Mouse (Mus musculus) neural tube, embryonic 10.5 days (tissue): Measurements from ENCODE around the gene Cyb561d2.
"Not testable (repeated sequence)": the region's sequence is repeated elsewhere in the genome, so short reads cannot be mapped to it uniquely, and the experiment has no call there.

Experiments used
- DNase-seq: peaks from one replicate; pipeline ENCODE4 v3.0.0-alpha.2; 2017; ENCODE audit warnings: low spot score; ENCODE audit errors: extremely low spot score

Cyb561d2 gene

DNA sequence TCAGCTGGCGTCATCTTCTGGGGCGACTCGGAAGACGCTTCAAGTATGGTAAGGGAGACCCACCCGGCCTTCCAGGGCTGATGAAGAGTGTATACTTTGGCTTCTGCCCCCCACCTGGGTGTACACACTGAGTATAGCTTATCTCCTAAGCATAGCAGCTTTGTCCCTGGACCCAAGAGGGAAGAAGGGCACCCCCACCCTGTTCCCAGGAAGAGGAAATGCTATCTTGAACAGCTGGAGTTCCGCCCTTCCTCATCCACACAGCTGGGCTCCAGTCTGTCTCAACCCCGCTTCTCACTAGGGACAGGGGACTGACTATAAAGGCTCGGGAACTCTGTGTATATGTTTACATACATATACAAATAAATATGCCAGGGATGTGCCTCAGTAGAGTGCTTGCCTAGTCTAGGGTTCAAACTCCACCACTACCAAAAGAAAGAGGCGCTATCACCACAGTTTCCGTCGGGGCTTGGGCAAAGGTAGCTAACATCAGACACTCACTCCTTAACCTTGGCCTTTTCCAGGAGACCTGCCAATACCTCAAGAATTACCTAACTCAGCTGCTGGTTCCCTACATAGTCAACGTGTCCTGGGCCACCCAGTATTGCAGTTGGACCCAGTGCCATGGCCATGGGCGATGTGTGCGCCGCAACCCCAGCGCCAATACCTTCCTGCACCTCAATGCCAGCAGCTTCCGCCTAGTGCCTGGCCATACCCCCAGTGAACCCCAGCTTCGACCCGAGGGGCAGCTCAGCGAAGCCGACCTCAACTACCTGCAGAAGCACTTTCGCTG lies 29.7 kb upstream of the Cyb561d2 start:
- DNase-seq: no peak

DNA sequence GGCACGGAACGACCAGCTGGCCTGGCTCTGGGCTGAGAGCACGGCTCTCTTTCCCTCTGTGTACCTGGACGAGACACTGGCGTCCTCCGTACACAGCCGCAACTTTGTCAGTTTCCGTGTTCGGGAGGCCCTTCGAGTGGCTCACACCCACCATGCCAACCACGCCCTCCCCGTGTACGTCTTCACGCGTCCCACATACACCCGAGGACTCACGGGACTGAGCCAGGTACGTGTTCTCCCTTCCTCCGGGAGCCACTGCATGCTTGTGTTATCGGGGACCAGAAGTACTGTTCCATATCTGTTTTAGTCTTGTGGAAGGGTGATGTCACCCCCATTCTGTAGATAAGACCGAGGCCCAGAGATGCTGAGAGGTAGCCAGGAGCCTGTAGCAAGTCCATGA lies 28.9 kb upstream of the Cyb561d2 start:
- DNase-seq: no peak

DNA sequence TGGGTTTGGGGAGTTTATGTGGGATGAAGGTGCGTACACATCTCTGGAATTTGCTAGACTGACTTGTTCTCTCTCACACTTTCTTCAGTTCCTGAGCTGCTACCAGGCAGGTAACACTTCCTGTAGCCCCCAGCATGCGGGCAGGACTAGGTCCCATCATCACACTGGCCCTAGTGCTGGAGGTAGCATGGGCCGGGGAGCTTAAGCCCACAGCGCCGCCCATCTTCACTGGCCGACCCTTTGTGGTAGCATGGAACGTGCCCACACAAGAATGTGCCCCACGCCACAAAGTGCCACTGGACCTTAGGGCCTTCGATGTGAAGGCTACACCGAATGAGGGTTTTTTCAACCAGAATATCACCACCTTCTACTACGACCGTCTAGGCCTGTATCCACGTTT lies 28.0 kb upstream of the Cyb561d2 start:
- DNase-seq: no peak

DNA sequence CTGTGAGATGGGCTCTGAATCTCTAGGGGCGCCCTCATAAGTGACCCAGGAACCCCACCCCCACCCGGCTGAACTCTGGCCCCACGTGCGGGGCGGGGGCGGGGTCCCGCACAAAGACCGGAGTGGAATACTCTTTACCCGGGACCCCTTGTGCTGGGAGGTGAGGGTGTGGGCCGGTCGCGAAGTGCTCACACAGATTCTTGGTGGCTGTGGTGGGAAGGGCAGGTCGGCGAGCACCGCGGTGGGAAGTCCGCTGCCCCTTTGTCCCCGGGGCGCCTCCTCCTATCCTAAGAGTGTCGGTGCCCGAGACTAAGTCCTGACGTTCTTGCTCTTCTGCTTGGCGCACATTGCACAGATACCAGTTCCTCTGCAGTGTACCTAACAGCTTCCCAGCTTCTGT lies 27.3 kb upstream of the Cyb561d2 start:
- DNase-seq: no peak

DNA sequence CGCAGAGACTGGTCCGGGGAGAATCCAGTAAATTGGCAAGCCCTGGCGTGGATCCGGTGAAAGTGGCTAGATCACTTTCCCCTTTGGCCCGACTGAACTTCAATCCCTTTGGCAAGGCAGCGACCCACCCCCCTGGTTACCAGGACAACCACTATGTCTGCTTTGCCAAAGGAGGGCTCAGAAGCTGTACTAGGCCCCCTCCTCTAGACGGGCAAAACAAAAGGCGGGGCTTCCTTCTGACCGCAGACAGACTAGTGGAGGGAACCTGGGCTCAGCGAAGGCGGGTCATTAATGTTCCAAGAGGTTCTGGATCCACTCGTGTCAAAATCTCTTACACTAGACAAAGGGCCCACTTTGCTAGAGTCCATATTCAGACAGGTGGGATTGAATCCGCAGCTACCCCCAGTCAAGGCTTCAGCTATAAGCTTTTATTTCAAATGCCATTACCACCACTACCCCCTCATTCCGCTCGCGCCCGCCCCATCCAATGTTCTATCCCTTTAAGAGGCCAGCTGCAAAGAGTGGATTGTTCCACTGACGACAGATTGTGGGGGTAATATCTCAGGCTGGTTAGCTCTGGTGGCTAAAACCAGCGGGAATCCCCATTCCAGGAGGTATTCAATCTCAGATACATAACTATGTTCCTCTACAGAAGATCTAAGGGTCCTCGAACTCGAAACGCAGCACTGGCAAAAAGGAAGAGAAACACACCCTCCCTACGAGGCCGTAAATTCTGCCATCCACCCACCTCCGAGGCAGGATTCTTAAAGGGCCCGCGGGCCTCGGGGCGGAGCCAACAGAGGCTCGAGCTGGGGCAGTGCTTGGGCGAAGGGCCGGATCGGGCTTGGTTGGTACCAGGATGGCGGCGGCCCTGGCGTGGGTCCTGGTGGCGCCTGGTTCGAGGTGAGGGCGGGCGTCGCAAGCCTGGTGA lies 26.6 kb upstream of the Cyb561d2 start:
- peak; percentile 91 for DNase-seq

DNA sequence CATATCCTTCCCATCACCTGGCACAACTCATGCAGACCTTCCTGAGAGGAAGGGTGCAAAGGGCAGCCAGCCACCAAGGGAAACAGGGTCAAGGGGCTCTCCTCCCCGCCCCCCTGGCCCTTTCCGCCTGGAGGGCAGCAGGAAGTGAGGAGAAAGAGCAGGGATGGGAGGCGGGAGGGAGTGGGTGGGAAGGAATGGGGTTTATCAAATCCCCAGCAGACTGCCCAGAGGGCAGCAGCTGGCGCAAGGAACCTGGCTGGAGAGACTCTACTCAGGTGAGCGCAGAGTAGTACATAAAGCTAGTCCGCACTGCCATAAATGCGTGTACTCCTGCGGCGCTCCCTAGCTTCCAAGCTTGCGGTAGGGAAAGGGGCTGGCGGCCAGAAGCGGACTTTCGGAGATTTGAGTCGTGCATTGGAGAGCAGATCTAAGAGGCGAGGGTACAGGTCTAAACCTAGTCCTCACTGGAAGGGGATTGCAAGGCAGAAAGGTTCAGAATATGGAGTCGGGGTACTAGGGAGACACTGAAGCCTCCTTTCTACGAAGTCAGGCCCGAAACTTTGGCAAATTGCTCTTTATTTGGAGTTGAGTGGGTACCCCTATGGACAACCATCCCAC lies 25.8 kb upstream of the Cyb561d2 start, which contains the start of gene Hyal2:
TSS of gene Hyal2 (plus strand) at position 244 of the 618 bp plus-strand sequence.
- no peak for DNase-seq

DNA sequence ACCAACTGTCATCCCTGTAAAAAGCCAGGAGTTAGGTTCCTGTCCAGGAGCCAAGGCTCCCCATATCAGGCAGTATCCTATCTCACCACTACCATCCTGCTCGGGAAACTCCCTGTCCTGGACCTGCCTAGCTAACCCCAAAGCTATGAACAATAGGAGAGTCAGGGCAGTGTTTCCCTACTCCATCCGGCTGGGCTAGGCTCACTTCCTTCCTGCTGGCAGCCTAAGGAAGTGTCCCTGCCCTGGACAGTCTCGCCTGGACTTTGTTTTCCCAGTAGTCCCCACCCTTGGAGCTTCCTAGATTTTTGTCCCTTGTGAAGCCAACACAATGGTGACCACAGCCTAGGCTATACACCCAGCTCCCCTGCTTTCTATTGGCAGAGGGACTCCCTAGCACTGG lies 24.9 kb upstream of the Cyb561d2 start:
- no peak for DNase-seq

DNA sequence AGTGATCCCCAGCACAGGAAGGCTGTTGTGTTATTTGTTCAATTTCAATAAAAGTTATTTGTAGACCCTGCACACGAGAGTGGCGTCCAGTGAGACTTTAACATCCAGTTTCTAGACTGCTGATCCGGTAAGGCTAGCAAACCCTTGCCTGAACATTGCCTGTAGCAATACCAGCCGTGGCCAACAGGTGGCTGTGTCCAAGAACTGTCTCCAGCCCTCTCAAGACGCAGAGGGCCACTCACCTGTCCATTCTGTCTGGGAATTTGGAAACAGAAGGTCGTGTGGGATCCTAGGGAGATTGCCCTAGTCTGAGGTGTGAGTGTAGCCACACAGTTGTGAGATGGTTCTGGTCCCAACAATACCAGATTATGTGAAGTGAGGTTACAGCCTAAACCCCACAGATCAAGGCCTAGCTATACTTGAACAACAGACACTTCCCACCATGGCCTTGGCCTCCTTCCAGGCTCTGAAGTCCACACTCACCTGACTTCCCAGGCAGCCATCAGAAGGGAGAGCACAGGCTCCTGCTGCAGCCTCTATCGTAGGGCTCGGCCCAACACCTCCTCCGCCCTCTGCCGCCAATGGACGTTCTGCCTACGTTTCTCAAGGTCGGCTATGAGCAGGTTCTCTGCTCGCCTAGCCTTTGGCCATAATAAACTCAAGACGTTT lies 24.2 kb upstream of the Cyb561d2 start:
- DNase-seq: peak; percentile 86

DNA sequence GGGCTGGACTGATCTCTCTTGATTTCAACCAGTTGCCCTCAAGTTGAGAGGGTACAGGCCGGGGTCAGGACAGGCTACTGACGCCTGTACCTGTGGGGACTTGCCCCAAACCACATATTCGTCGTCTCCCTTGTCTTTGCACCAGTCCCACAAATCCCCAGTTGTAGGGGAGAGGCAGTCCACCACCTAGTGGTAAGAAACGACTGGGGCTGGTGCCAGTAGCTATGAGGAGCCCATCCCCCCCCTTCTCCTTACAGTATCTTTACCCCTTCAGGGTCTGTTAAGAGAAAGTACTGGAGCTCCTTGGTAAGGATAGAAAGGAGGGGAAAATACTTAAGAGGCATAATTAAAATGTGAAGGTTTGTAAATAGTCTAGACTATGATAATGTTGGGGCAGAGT lies 23.6 kb upstream of the Cyb561d2 start:
- DNase-seq: not testable (repeated sequence)

DNA sequence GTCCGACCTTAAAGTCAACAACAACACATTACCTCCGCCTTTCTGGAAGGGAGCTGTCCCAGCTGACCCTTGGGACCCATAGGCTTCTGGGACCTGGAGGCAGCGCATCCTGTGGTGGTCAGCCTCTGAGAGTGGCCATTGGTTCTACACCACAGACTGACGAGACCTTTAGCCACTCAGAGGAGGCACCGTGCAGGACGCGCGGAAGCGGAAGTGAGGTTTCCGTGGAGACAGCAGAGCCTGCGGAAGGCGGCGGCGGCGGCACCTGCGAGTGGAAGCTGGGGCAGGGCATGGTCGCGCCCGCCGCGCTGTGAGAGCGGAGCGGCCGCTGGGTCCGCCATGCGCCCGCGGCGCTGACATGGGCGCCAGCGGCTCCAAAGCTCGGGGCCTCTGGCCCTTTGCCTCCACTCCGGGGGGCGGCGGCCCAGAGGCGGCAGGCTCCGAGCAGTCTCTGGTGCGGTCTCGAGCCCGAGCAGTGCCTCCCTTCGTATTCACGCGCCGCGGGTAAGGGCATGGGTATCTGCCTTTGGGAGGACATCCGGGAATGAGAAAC lies 21.1 kb upstream of the Cyb561d2 start, which contains the start of gene Tusc2:
TSS of gene Tusc2 (plus strand) at position 227 of the 553 bp plus-strand sequence.
- peak; percentile 94 for DNase-seq

DNA sequence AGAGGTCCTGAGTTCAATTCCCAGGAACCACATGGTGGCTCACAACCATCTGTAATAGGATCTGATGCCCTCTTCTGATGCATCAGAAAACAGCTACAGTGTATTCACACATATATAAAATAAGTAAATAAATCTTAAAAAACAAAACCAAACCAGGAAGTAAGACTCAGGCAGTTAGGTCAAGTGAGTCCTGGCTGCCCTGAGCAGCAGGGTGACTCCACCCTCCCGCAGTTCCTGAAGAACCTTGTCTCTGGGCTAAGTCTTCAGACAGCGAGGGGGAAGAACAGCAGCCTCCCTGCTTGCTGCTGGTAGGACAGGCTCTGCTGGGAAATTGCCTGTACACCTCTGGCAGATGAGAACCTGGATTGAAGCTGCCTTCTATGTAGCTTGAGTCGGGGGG lies 14.4 kb upstream of the Cyb561d2 start:
- DNase-seq: no peak

DNA sequence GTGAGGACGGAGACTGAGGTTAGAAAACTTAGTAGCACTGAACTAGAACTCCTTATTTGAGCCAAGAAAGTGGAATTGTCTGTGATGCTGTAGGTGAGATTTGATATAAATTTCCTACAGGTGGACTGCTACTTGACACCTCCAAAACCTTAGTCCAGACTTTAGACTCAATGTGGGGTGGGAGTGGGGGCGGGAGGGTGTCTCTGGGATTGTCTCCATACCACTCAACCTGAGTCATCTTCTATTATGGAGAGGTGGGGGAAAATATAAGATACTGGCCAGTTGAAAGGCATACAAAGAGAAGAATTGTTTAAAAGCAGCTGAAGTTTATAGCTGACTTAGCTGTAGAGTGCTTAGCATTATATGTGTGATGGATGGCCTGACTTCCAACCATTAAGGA lies 13.7 kb upstream of the Cyb561d2 start:
- DNase-seq: no peak

DNA sequence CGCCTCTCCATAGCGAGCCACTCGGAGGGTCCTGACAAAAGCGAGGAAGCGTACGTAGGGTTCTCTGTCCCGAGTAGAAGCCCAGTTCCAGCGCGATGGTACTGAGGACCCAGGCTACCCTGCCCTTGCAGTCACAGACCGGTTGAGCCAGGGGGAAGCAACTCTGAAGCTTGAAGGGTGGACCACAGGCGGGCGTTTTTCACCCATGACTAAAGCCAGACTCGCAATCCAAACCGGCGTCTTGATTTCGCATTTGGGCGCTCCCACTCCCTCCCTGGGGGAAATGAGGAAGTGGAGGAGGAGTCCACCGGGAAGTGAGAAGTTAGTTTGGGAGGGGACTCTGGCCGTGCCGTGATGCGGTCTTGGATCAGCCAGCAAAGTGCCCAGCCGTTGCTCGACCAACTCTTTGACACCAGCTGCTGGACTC lies 13.1 kb upstream of the Cyb561d2 start:
- no peak for DNase-seq

DNA sequence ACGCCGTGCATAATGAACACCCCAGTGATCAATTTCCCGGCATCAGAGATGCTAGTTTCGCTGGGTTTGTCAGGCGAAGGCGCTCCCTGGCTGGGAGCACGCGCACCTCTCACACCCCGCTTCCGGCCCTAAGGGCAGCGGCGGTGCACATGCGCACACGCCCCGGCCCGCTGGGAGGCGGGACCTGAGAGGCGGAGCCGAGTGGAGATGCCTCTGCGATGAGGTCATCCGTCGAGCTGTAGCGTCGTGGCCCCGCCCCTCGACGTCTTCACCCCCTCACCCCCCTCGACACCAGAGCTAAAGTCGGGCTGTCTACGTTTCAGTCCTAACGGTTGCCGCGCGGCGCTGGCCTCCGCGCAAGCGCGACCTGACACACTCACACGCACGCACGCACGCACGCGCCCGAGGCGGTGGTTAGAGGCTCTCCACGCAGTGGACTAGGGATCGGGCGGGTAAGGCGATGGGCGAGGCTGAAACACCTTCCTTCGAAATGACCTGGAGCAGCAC lies 12.4 kb upstream of the Cyb561d2 start:
- DNase-seq: peak; percentile 94

DNA sequence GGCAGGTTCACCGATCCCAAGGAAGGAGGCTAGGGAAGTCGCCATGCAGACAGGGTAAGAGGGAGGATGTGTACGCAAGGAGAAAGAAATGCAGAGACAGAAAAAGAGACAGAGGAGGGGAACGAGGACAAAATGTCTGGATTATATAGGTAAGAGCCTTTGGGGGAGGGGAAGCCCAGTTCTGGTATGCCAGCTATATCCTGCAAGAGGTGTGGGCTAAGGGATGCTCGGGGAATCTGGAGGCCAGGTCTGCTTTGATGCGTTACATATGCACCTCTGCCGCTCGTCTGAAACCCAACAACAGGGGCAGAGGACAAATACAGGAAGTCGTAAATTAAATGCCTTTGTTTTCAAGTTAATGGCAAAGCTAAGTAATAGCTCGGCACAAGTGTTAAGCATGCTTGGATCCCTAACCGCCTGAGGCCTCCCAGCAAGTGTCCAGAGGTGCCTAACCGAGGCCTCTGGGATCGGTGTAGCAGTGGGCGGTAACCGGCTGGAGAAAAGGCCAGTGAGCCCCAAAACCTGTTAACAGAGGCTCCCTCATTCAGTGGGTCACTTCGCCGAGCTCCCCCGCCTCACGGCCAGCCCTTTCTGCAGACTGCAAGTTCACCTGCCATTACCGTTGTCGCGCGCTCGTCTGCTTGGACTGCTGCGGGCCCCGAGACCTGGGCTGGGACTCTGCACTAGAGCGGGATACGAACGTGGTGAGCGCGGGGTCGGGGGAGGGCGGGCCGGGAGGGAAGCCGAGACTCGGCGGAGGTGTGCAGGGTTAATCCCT lies 11.7 kb upstream of the Cyb561d2 start:
- no peak for DNase-seq

DNA sequence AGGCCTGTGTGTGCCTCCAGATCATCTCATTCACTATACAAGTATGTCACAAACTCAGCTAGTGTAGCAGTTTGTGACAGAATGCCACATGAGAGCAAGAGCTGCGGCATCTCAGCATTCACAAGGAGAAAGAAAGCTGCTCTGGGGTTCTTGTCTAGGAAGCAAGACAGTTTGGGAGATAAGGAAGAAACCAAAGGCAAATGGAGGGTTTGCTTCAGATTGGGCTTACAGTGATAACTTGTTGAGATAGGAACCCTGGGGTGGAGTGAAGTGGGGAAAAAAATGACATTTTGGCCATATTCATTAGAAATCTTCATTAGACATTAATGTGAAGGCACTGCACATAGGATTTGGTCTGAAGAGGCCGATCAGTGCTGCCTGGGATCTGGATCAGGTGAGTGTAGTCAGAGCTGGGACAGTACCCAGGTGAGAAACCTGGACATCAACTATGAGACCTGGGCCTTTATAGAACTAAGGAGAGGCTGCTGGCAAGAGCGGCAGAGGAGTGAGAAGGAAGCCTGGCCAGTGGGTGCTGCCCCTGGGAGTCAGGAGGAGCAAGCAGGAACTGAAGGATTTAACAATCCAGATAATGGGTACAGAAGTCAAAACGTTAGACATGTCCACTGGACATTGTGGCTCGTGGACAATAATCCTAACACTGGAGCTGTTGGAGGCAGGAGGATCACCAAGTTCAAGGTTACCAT lies 10.8 kb upstream of the Cyb561d2 start:
- no peak for DNase-seq

DNA sequence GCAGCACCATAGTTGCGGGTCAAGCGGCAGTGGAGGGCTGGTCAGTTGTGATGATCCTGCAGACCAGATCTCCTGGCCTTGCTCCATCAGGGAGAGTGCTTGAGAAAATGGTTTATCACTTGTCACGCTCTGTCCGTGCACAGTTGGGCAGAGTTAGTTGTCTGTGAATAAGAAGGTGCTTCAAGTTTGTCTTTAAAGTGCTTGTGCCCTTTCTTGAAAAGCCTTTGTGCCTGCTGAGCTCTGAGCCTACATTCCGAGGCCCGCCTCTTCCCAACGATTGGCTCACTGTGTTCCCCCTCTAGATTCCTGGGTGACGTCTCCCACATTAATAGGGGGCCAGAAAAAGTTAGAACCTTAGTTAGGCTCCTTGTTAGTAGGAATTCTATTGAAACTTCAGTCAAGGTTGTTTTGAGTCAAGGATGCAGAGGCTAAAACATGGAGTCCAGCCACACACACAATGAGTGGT lies 9.9 kb upstream of the Cyb561d2 start:
- DNase-seq: no peak

DNA sequence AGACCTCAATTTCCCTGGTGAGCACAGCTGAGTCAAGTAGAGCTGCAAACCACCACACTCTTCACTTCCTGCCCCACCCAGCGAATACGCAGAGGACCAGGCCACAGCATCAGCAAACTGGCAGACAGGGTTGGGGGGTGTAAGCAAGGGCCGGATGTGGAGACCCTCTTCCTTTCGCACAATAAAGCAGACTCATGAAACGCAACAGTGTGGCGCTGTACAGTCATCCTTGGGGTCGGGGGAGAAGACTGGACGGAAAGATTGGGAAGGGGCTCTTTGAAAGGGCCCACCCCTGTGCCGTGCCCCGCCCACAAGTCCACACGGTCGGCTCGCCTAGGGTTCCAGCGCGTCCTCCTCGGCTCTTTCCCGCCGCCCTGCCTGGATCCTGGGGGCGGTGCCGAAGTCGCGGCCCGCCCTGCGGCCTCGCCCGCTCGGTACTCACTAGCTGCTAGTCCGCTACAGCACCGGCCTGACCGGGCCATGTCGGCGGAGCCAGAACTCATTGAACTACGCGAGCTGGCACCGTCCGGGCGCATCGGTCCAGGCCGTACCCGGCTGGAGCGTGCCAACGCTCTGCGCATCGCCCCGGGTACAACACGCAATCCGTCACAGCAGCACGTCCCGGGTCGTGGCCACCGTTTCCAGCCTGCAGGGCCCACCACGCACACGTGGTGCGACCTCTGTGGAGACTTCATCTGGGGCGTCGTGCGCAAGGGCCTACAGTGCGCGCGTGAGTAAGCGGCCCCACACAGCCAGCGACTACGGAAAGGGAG lies 9.3 kb upstream of the Cyb561d2 start, which contains the start of gene Rassf1:
TSS of gene Rassf1 (plus strand) at position 439 of the 773 bp plus-strand sequence.
- peak; percentile 73 for DNase-seq
